Mouse (Mus musculus) adrenal gland, adult 18-20 months (tissue): ENCODE results near the gene Rtn4rl1. TPM values are rescaled to one million over a fixed set of nuclear protein-coding genes. Genes with fewer than 3 reads are reported as not detected.

Source experiments
- DNase-seq, 2 experiments: peaks; one replicate each; pipeline ENCODE4 v3.0.0; 2021 to 2022; ENCODE audit warnings: low spot score in 2 of 2
- total RNA-seq, 2 experiments: library from RNA; stranded (reverse); gene quantifications; 1 replicate in 1 of 2; 2 replicates in 1 of 2; pipeline ENCODE4 v1.2.3; 2021

Rtn4rl1 gene
- total RNA-seq, 2 experiments from 2014 or later = 27.7 to 33.2 TPM

- DNase-seq = no peak
Observed at GRCm38 (mm10) chr11:75212031-75212667, 18.6 kb downstream of the Rtn4rl1 start.

- DNase-seq = no peak
Observed at GRCm38 (mm10) chr11:75212876-75213275, 19.3 kb downstream of the Rtn4rl1 start.

- DNase-seq = peak; percentile 48 to 51
Observed at GRCm38 (mm10) chr11:75213372-75214080, 19.9 kb downstream of the Rtn4rl1 start.

GRCm38 (mm10) chr11:75214081-75214950 is 20.7 kb downstream of the Rtn4rl1 start:
- DNase-seq = no peak

GRCm38 (mm10) chr11:75220115-75220514 is 26.5 kb downstream of the Rtn4rl1 start:
- DNase-seq = peak; percentile 49 to 50

GRCm38 (mm10) chr11:75220517-75221145 is 27.0 kb downstream of the Rtn4rl1 start:
- no peak for DNase-seq

GRCm38 (mm10) chr11:75224062-75224461 is 30.5 kb downstream of the Rtn4rl1 start:
- no peak for DNase-seq

- DNase-seq = no peak
Observed at GRCm38 (mm10) chr11:75224835-75225234, 31.3 kb downstream of the Rtn4rl1 start.

- no peak for DNase-seq
Observed at GRCm38 (mm10) chr11:75227632-75228031, 34.0 kb downstream of the Rtn4rl1 start.

GRCm38 (mm10) chr11:75229289-75229688 is 35.7 kb downstream of the Rtn4rl1 start:
- DNase-seq = no peak

- DNase-seq = no peak
Observed at GRCm38 (mm10) chr11:75230272-75230760, 36.7 kb downstream of the Rtn4rl1 start.

- DNase-seq = peak; percentile 73 to 75
Observed at GRCm38 (mm10) chr11:75231756-75232155, 38.2 kb downstream of the Rtn4rl1 start.

- DNase-seq = peak in 1 of 2 experiments; percentile 53
Observed at GRCm38 (mm10) chr11:75232434-75232833, 38.9 kb downstream of the Rtn4rl1 start.

GRCm38 (mm10) chr11:75234745-75235144 is 41.2 kb downstream of the Rtn4rl1 start:
- no peak for DNase-seq

- no peak for DNase-seq
Observed at GRCm38 (mm10) chr11:75240158-75240934, 46.8 kb downstream of the Rtn4rl1 start.

GRCm38 (mm10) chr11:75242710-75243255 is 49.2 kb downstream of the Rtn4rl1 start:
- no peak for DNase-seq

- DNase-seq = no peak
Observed at GRCm38 (mm10) chr11:75244368-75245275, 51.0 kb downstream of the Rtn4rl1 start.

GRCm38 (mm10) chr11:75245372-75246330 is 52.1 kb downstream of the Rtn4rl1 start:
- no peak for DNase-seq
